Mouse (Mus musculus) lung, embryonic 16.5 days (tissue): Measurements from ENCODE around the gene Vipr2. TPM values are rescaled to one million over a fixed set of nuclear protein-coding genes. Genes with fewer than 3 reads are reported as not detected.

ENCODE experiments used
- ATAC-seq: fragments of 200-750 bp; cut with Nextera tagmentation; 2 replicates; pipeline ENCODE4 v1.8.0; 2017; ENCODE audit warnings: low read depth, mild to moderate bottlenecking, moderate library complexity
- H3K27ac ChIP-seq: fragments of 300-500 bp; sonication (generic); 2 replicates; pipeline ENCODE4 v1.5.1; 2014; ENCODE audit warnings: mild to moderate bottlenecking, control low read depth, low read length
- H3K27me3 ChIP-seq: fragments of 300-500 bp; sonication (generic); 2 replicates; pipeline ENCODE4 v1.6.1; 2014; ENCODE audit warnings: low read depth, low read length, mixed read lengths; ENCODE audit not compliant: control insufficient read depth, insufficient read depth
- H3K36me3 ChIP-seq: fragments of 300-500 bp; sonication (generic); 2 replicates; pipeline ENCODE4 v1.6.1; 2014; ENCODE audit warnings: low read length; ENCODE audit not compliant: control insufficient read depth, insufficient read depth
- H3K4me1 ChIP-seq: fragments of 300-500 bp; sonication (generic); replicated peaks from 2 replicates; pipeline ENCODE4 v1.6.1; 2014; ENCODE audit warnings: low read length, mixed read lengths; ENCODE audit not compliant: control insufficient read depth, insufficient read depth
- H3K4me2 ChIP-seq: fragments of 300-500 bp; sonication (generic); 2 replicates; pipeline ENCODE4 v1.6.1; 2014; ENCODE audit warnings: low read depth, low read length, control low read depth
- H3K4me3 ChIP-seq: fragments of 300-500 bp; sonication (generic); 2 replicates; pipeline ENCODE4 v1.5.1; 2014; ENCODE audit warnings: mild to moderate bottlenecking, low read length, control low read depth
- H3K9ac ChIP-seq: fragments of 300-500 bp; sonication (generic); 2 replicates; pipeline ENCODE4 v1.6.1; 2014; ENCODE audit warnings: low read length, control low read depth
- H3K9me3 ChIP-seq: fragments of 300-500 bp; sonication (generic); 2 replicates; pipeline ENCODE4 v1.6.1; 2016; ENCODE audit warnings: low read length; ENCODE audit not compliant: control insufficient read depth
- WGBS: fragments of 180-500 bp; shearing (Covaris S2); extraction: QIAGEN DNeasy Blood & Tissue Kit; methylation state at CpG from one replicate; pipeline ENCODE4 v1.1.7; 2014; 5-methylcytosine and 5-hydroxymethylcytosine counted together
- polyA plus RNA-seq: library from polyadenylated mRNA; unstranded; fragments of >200 nt; fragmentation: Nextera tagmentation; extraction: Ambion mirVana; gene quantifications from 2 replicates; pipeline ENCODE4 v1.2.1, GENCODE M21; 2015

Gene Vipr2
- polyA plus RNA-seq, 1 experiment from 2014 or later, result 2.9 TPM

- Histone ChIP-seq H3K4me3 (no peak overlapping the region), H3K9me3 (no peaks in the 10 kb centered on the region), H3K4me1 (no peaks in the 10 kb centered on the region), H3K9ac (no peak overlapping the region), H3K4me2 (no peak overlapping the region), H3K27ac (no peak overlapping the region), H3K27me3 (no peaks in the 10 kb centered on the region), H3K36me3 (no peaks in the 10 kb centered on the region)
- whole genome bisulfite sequencing, result 78% methylated on average over 2 of the region's 2 CpGs
- ATAC-seq, result no peak
Measured at GRCm38 (mm10) chr12:116141816-116142215, 64.3 kb downstream of the Vipr2 start.

GRCm38 (mm10) chr12:116142464-116142863, 64.9 kb downstream of the Vipr2 start:
- Histone ChIP-seq H3K9ac (no peak overlapping the region), H3K4me2 (no peak overlapping the region), H3K36me3 (no peaks in the 10 kb centered on the region), H3K27ac (no peak overlapping the region), H3K27me3 (no peaks in the 10 kb centered on the region), H3K4me3 (no peak overlapping the region), H3K9me3 (no peaks in the 10 kb centered on the region), H3K4me1 (no peaks in the 10 kb centered on the region)
- no peak for ATAC-seq
- 78% methylated on average over 3 of the region's 3 CpGs for WGBS

GRCm38 (mm10) chr12:116145246-116145645, 67.7 kb downstream of the Vipr2 start:
- ATAC-seq, result no peak

GRCm38 (mm10) chr12:116145686-116146085, 68.2 kb downstream of the Vipr2 start:
- H3K4me2 ChIP-seq, result no peak overlapping the region
- H3K36me3 ChIP-seq, result no peaks in the 10 kb centered on the region
- no peaks in the 10 kb centered on the region for H3K27me3 ChIP-seq
- 81% methylated on average over 1 of the region's 1 CpGs for WGBS
- no peaks in the 10 kb centered on the region for H3K4me1 ChIP-seq
- no peak overlapping the region for H3K9ac ChIP-seq
- no peak overlapping the region; the same call in 1 of the 2 replicates for H3K27ac ChIP-seq
- no peaks in the 10 kb centered on the region for H3K9me3 ChIP-seq
- H3K4me3 ChIP-seq, result no peak overlapping the region
- no peak for ATAC-seq

More at GRCm38 (mm10) chr12:116145246-116145645, 67.7 kb downstream of the Vipr2 start:
- 53% methylated on average over 5 of the region's 5 CpGs for WGBS
- no peak overlapping the region; the same call in 1 of the 2 replicates for H3K27ac ChIP-seq
- H3K9me3 ChIP-seq, result no peaks in the 10 kb centered on the region
- H3K4me3 ChIP-seq, result no peak overlapping the region
- H3K4me1 ChIP-seq, result no peaks in the 10 kb centered on the region
- no peaks in the 10 kb centered on the region for H3K36me3 ChIP-seq
- H3K4me2 ChIP-seq, result no peak overlapping the region
- H3K27me3 ChIP-seq, result no peaks in the 10 kb centered on the region
- no peak overlapping the region for H3K9ac ChIP-seq

GRCm38 (mm10) chr12:116146996-116147634, 69.6 kb downstream of the Vipr2 start:
- Histone ChIP-seq H3K4me1 (no peaks in the 10 kb centered on the region), H3K27ac (no peak overlapping the region), H3K36me3 (no peaks in the 10 kb centered on the region), H3K27me3 (no peaks in the 10 kb centered on the region), H3K4me2 (no peak overlapping the region), H3K4me3 (no peak overlapping the region), H3K9me3 (no peaks in the 10 kb centered on the region), H3K9ac (no peak overlapping the region)
- WGBS, result 61% methylated on average over 8 of the region's 8 CpGs
- no peak for ATAC-seq

- no peak overlapping the region for H3K9ac ChIP-seq
- no peaks in the 10 kb centered on the region for H3K36me3 ChIP-seq
- no peaks in the 10 kb centered on the region for H3K9me3 ChIP-seq
- H3K4me1 ChIP-seq, result no peaks in the 10 kb centered on the region
- H3K27ac ChIP-seq, result no peak overlapping the region
- H3K4me2 ChIP-seq, result no peak overlapping the region
- WGBS, result 85% methylated on average over 9 of the region's 9 CpGs
- no peaks in the 10 kb centered on the region for H3K27me3 ChIP-seq
- no peak overlapping the region for H3K4me3 ChIP-seq
- no peak for ATAC-seq
Measured at GRCm38 (mm10) chr12:116152866-116153428, 75.4 kb downstream of the Vipr2 start.

- H3K4me2 ChIP-seq, result no peak overlapping the region
- no peak for ATAC-seq
- no peaks in the 10 kb centered on the region for H3K36me3 ChIP-seq
- 72% methylated on average over 7 of the region's 7 CpGs for WGBS
- H3K9ac ChIP-seq, result no peak overlapping the region
- no peaks in the 10 kb centered on the region for H3K9me3 ChIP-seq
- no peak overlapping the region for H3K4me3 ChIP-seq
- no peak overlapping the region for H3K27ac ChIP-seq
- H3K27me3 ChIP-seq, result no peaks in the 10 kb centered on the region
- no peaks in the 10 kb centered on the region for H3K4me1 ChIP-seq
Measured at GRCm38 (mm10) chr12:116156792-116157532, 79.4 kb downstream of the Vipr2 start.

GRCm38 (mm10) chr12:116159223-116159622, 81.7 kb downstream of the Vipr2 start:
- no peak for ATAC-seq
- 65% methylated on average over 5 of the region's 5 CpGs for WGBS
- no peak overlapping the region for H3K4me2 ChIP-seq

GRCm38 (mm10) chr12:116159695-116160094, 82.2 kb downstream of the Vipr2 start:
- no peaks in the 10 kb centered on the region for H3K36me3 ChIP-seq
- H3K27ac ChIP-seq, result no peak overlapping the region
- no peak overlapping the region for H3K9ac ChIP-seq
- no peak overlapping the region for H3K4me2 ChIP-seq
- H3K4me3 ChIP-seq, result no peak overlapping the region
- WGBS, result 80% methylated on average over 2 of the region's 2 CpGs
- no peaks in the 10 kb centered on the region for H3K4me1 ChIP-seq
- H3K27me3 ChIP-seq, result no peaks in the 10 kb centered on the region
- no peak for ATAC-seq
- H3K9me3 ChIP-seq, result no peaks in the 10 kb centered on the region

More at GRCm38 (mm10) chr12:116159223-116159622, 81.7 kb downstream of the Vipr2 start:
- Histone ChIP-seq H3K27me3 (no peaks in the 10 kb centered on the region), H3K36me3 (no peaks in the 10 kb centered on the region), H3K4me1 (no peaks in the 10 kb centered on the region), H3K9ac (no peak overlapping the region), H3K27ac (no peak overlapping the region), H3K4me3 (no peak overlapping the region), H3K9me3 (no peaks in the 10 kb centered on the region)
